Mouse (Mus musculus) CH12.LX (cell line): Measurements from ENCODE around the gene Padi6. TPM values are rescaled to one million over a fixed set of nuclear protein-coding genes. Genes with fewer than 3 reads are reported as not detected.

Experiments used
- DNase-seq: peaks from one replicate; pipeline ENCODE4 v3.0.0-alpha.2; 2013; ENCODE audit errors: extremely low read depth
- H3K27ac ChIP-seq: 2 replicates; pipeline ENCODE4 v1.5.1; 2012; ENCODE audit warnings: low read depth, mild to moderate bottlenecking, control low read depth, moderate library complexity; ENCODE audit not compliant: insufficient read depth
- H3K27me3 ChIP-seq: replicated peaks from 2 replicates; pipeline ENCODE3; 2012; ENCODE audit warnings: inconsistent platforms
- H3K36me3 ChIP-seq, 2 experiments: replicated peaks in 1 of 2; 2 replicates each; pipeline versions ENCODE3 to v1.6.1; 2012; ENCODE audit warnings: inconsistent platforms in 1 of 2, low read length in 1 of 2, mild to moderate bottlenecking in 1 of 2, mixed read lengths in 1 of 2, moderate library complexity in 1 of 2; ENCODE audit not compliant: control insufficient read depth in 1 of 2, insufficient read depth in 1 of 2
- H3K4me1 ChIP-seq, 2 experiments: 2 replicates each; pipeline ENCODE4 v1.6.1; 2012; ENCODE audit warnings: inconsistent platforms in 1 of 2, moderate library complexity in 1 of 2; ENCODE audit not compliant: insufficient read depth in 2 of 2, control insufficient read depth in 1 of 2
- H3K4me2 ChIP-seq: 2 replicates; pipeline ENCODE4 v1.6.1; 2012; ENCODE audit warnings: low read depth, mild to moderate bottlenecking, control low read depth; ENCODE audit not compliant: poor library complexity, insufficient read depth, severe bottlenecking
- H3K4me3 ChIP-seq, 3 experiments: fragments of 150-350 bp in 1 of 3; sonication (generic) in 1 of 3; replicated peaks in 1 of 3; 2 replicates each; pipeline versions ENCODE3 to v1.5.1; 2011 to 2012; ENCODE audit warnings: low read depth in 2 of 3, low read length in 2 of 3, mild to moderate bottlenecking in 2 of 3, moderate library complexity in 2 of 3, control low read depth in 1 of 3, improper control_type of control experiment in 1 of 3, inconsistent platforms in 1 of 3, mixed read lengths in 1 of 3; ENCODE audit not compliant: poor library complexity in 1 of 3
- H3K79me2 ChIP-seq: replicated peaks from 2 replicates; pipeline ENCODE4 v1.6.1; 2012; ENCODE audit warnings: mild to moderate bottlenecking, moderate library complexity; ENCODE audit not compliant: control insufficient read depth, poor library complexity, insufficient read depth, severe bottlenecking; ENCODE audit errors: extremely low read depth
- H3K9ac ChIP-seq: 2 replicates; pipeline ENCODE4 v1.6.1; 2012; ENCODE audit warnings: low read depth, mild to moderate bottlenecking, control low read depth, moderate library complexity; ENCODE audit not compliant: insufficient read depth
- H3K9me3 ChIP-seq: replicated peaks from 2 replicates; pipeline ENCODE3; 2012; ENCODE audit warnings: low read length, inconsistent platforms, mixed read lengths
- CHD1 ChIP-seq: IDR thresholded peaks from 2 replicates; pipeline ENCODE4 v1.6.1; 2012; ENCODE audit warnings: low read depth, low read length, improper control_type of control experiment, inconsistent platforms
- CTCF ChIP-seq, 2 experiments: IDR thresholded peaks in 1 of 2; conservative IDR thresholded peaks in 1 of 2; 2 replicates each; pipeline ENCODE4 v1.5.1; 2011 to 2012; ENCODE audit warnings: low read depth in 2 of 2, low read length in 2 of 2, improper control_type of control experiment in 1 of 2, inconsistent platforms in 1 of 2, mild to moderate bottlenecking in 1 of 2, moderate library complexity in 1 of 2
- ELF1 ChIP-seq: IDR thresholded peaks from 2 replicates; pipeline ENCODE4 v1.6.1; 2014; ENCODE audit warnings: low read depth, mild to moderate bottlenecking, inconsistent platforms, low read length, improper control_type of control experiment
- KAT2A ChIP-seq: IDR thresholded peaks from 2 replicates; pipeline ENCODE4 v1.6.1; 2012; ENCODE audit warnings: low read length, improper control_type of control experiment, inconsistent platforms; ENCODE audit not compliant: insufficient replicate concordance
- MAX ChIP-seq: IDR thresholded peaks from 2 replicates; pipeline ENCODE4 v1.6.1; 2011; ENCODE audit warnings: low read length, improper control_type of control experiment
- MAZ ChIP-seq: IDR thresholded peaks from 2 replicates; pipeline ENCODE4 v1.6.1; 2012; ENCODE audit warnings: low read depth, mild to moderate bottlenecking, inconsistent platforms, low read length, improper control_type of control experiment, moderate library complexity
- MEF2A ChIP-seq: IDR thresholded peaks from 2 replicates; pipeline ENCODE4 v1.6.1; 2014; ENCODE audit warnings: low read depth, mild to moderate bottlenecking, inconsistent platforms, low read length, improper control_type of control experiment, borderline replicate concordance
- MXI1 ChIP-seq: IDR thresholded peaks from 2 replicates; pipeline ENCODE4 v1.6.1; 2011; ENCODE audit warnings: mild to moderate bottlenecking, low read depth, low read length, improper control_type of control experiment
- MYC ChIP-seq: IDR thresholded peaks from 2 replicates; pipeline ENCODE4 v1.6.1; 2011; ENCODE audit warnings: low read depth, mild to moderate bottlenecking, improper control_type of control experiment, low read length
- POLR2A ChIP-seq: IDR thresholded peaks from 2 replicates; pipeline ENCODE4 v1.6.1; 2011; ENCODE audit warnings: low read depth, mild to moderate bottlenecking, improper control_type of control experiment, low read length
- RAD21 ChIP-seq: IDR thresholded peaks from 2 replicates; pipeline ENCODE4 v1.6.1; 2011; ENCODE audit warnings: low read depth, mild to moderate bottlenecking, low read length, improper control_type of control experiment, moderate library complexity
- RCOR1 ChIP-seq: conservative IDR thresholded peaks from 2 replicates; pipeline ENCODE4 v1.6.1; 2012; ENCODE audit warnings: low read depth, mild to moderate bottlenecking, inconsistent platforms, low read length, improper control_type of control experiment
- SMC3 ChIP-seq: IDR thresholded peaks from 2 replicates; pipeline ENCODE4 v1.6.1; 2011; ENCODE audit warnings: low read depth, low read length, improper control_type of control experiment
- TBP ChIP-seq: conservative IDR thresholded peaks from 2 replicates; pipeline ENCODE4 v1.6.1; 2011; ENCODE audit warnings: low read depth, low read length, improper control_type of control experiment
- TCF12 ChIP-seq: IDR thresholded peaks from 2 replicates; pipeline ENCODE4 v1.6.1; 2014; ENCODE audit warnings: low read depth, mild to moderate bottlenecking, inconsistent platforms, low read length, improper control_type of control experiment
- USF1 ChIP-seq: IDR thresholded peaks from 2 replicates; pipeline ENCODE4 v1.6.1; 2014; ENCODE audit warnings: low read depth, mild to moderate bottlenecking, inconsistent platforms, low read length, improper control_type of control experiment
- USF2 ChIP-seq: conservative IDR thresholded peaks from 2 replicates; pipeline ENCODE4 v1.6.1; 2011; ENCODE audit warnings: low read depth, low read length, improper control_type of control experiment
- ZC3H11A ChIP-seq: IDR thresholded peaks from 2 replicates; pipeline ENCODE4 v1.6.1; 2012; ENCODE audit warnings: low read depth, mild to moderate bottlenecking, inconsistent platforms, low read length, improper control_type of control experiment
- ZKSCAN1 ChIP-seq: IDR thresholded peaks from 2 replicates; pipeline ENCODE4 v1.6.1; 2012; ENCODE audit warnings: low read depth, inconsistent platforms, low read length, improper control_type of control experiment, borderline replicate concordance
- dilution Hi-C: fragments of 300-500 bp; cut with MboI; formaldehyde crosslinking; loops from 2 replicates; pipeline ENCODE4 v1.14.3; 2020; ENCODE audit warnings: low sequenced_read_pairs; ENCODE audit not compliant: extremely low pct_unique_long_range_greater_than_20kb, extremely low pct_ligation_motif_present
- in situ Hi-C: fragments of 300-500 bp; cut with MboI; formaldehyde crosslinking; loops from 3 replicates; pipeline ENCODE4 v1.14.3; 2019; ENCODE audit warnings: low sequenced_read_pairs, low pct_ligation_motif_present, low pct_unique_long_range_greater_than_20kb, mixed read lengths
- polyA plus RNA-seq: library from polyadenylated mRNA; unstranded; fragments of >175 nt; gene quantifications from 2 replicates; pipeline ENCODE4 v1.2.1, GENCODE M21; 2012; ENCODE audit warnings: low read depth; ENCODE audit not compliant: insufficient read length
- total RNA-seq, 2 experiments: library from RNA; depleted of rRNA; stranded (reverse); fragments of 300-350 nt in 1 of 2; fragments of >200 nt in 1 of 2; gene quantifications; 2 replicates each; pipeline ENCODE4 v1.2.3; 2012 to 2014

The Padi6 gene
- total and polyA plus RNA-seq, 3 experiments: not detected

- peaks cover 94 to 97% of the 10 kb centered on the region in 2 experiments for H3K36me3 ChIP-seq
- in situ Hi-C loops: loop anchor here (5.0 kb wide), 1 partner anchor 37 kb away; no protein-coding TSS in a partner anchor
Observed at GRCm38 (mm10) chr4:140714586-140714985, 27.9 kb downstream of the Padi6 start.

DNA sequence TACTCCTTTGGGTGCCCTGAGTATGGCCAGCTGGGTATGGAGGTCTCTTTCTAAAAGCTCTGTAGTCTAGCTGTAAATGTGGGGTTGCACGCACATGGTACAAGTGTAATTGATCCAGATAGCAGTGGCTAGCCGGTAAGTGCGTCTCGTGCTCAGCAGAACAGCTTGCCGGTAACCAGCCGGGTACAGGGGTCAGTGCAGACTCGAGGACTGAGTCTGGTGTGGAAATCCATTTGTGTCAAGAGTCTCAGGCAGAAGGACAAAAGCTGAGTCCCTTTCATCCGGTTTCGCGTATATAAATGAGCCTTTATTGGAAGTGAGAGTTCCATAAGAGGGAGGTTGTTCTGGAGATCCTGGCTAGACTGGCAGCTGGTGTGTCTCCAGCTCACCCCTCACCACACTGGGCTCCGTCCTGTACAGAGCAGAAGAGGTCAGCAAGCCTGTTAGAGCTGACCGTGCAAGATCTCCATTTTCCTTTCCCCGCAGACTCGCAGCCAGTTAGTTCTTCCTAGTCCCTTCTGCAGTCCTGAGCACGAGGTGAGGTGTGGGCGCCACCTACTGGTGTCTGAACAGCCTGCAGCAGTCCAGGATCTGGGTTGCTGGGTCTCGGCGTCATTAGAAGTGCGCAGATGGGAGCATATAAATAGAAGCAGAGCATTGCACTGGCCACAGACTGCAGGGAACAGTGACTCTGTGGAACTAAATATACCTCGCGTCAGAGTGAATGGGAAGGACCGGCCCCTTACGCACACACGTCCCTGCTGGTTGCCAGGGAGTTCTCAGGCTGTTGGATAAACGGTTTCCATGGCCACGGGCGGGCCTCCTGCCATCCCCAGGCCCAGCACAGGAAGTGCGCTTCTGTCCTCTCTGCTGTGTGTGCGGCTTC, 28.7 kb downstream of the Padi6 start:
- TF ChIP-seq RAD21: peak; percentile 87
- TF ChIP-seq CTCF (conservative IDR thresholded peaks at IDR 0.05 in 1 of 2, IDR thresholded peaks at IDR 0.05 in 1 of 2; ENCODE audit: low read depth in 2 of 2, low read length in 2 of 2): peak; percentile 73 to 92
- TF ChIP-seq TCF12: peak; percentile 39; the same call in 1 of the 2 replicates
- no peak for TF ChIP-seq MAZ
- TF ChIP-seq ZC3H11A: peak; percentile 61
- TF ChIP-seq ZKSCAN1: no peak
- TF ChIP-seq MYC: peak; percentile 88
- TF ChIP-seq SMC3: peak; percentile 90
- TF ChIP-seq MEF2A: 0 out of 2 replicates have a peak, but pooled peaks have one; percentile 30
- TF ChIP-seq TBP: no peak
- peak; percentile 51; the same call in 1 of the 2 replicates for TF ChIP-seq ELF1
- TF ChIP-seq KAT2A: no peak
- peak; percentile 67 for TF ChIP-seq MAX
- Histone ChIP-seq H3K4me2 (no peak overlapping the region), H3K9ac (no peak overlapping the region), H3K27me3 (no peaks in the 10 kb centered on the region), H3K4me3 (no peak overlapping the region), H3K79me2 (peaks cover 18% of the 10 kb centered on the region), H3K4me1 (peaks cover 2 to 56% of the 10 kb centered on the region in 2 experiments; a peak in 2 of 4 replicates), H3K9me3 (no peaks in the 10 kb centered on the region), H3K36me3 (peaks cover 95 to 98% of the 10 kb centered on the region in 2 experiments), H3K27ac (no peak overlapping the region)
- in situ Hi-C loops (loop anchor here (5.0 kb wide), 1 partner anchor 36 kb away; no protein-coding TSS in a partner anchor), dilution Hi-C loops (no loop called here)
- DNase-seq: peak; percentile 87

More at GRCm38 (mm10) chr4:140714586-140714985, 27.9 kb downstream of the Padi6 start:
- H3K9me3 ChIP-seq: no peaks in the 10 kb centered on the region
- peaks cover 10% of the 10 kb centered on the region for H3K79me2 ChIP-seq
- H3K9ac ChIP-seq: no peak overlapping the region
- DNase-seq: no peak
- no peak overlapping the region for H3K27ac ChIP-seq
- TF ChIP-seq RCOR1 (no peak), CHD1 (no peak), USF2 (no peak), POLR2A (no peak), USF1 (no peak), SMC3 (no peak), MAX (no peak), MXI1 (no peak)
- no peaks in the 10 kb centered on the region for H3K27me3 ChIP-seq
- no peak overlapping the region for H3K4me3 ChIP-seq
- dilution Hi-C loops: no loop called here
- H3K4me1 ChIP-seq: peaks cover 2 to 47% of the 10 kb centered on the region in 2 experiments; a peak in 2 of 4 replicates
- no peak overlapping the region for H3K4me2 ChIP-seq
